Mouse (Mus musculus): Measurements from ENCODE around the gene Gm7970.
"Not testable (repeated sequence)": the region's sequence is repeated elsewhere in the genome, so short reads cannot be mapped to it uniquely, and the experiment has no call there.

Gene Gm7970

GRCm38 (mm10) chr14:41555483-41555882 lies at the start of gene Gm7970:
Gene Gm7970, minus strand, starts transcription at chr14:41555583.
- DNase-seq (ENCODE audit: low read depth, low spot score) = not testable (repeated sequence)

- DNase-seq (ENCODE audit: low read depth, low spot score) = not testable (repeated sequence)
These were observed 45.6 kb upstream of the Gm7970 start for GRCm38 (mm10) chr14:41600935-41601334.

GRCm38 (mm10) chr14:41586346-41586745 lies 31.0 kb upstream of the Gm7970 start:
- DNase-seq (ENCODE audit: low read depth, low spot score) = not testable (repeated sequence)

GRCm38 (mm10) chr14:41572911-41573310 lies 17.5 kb upstream of the Gm7970 start, which contains the start of gene 1700049E17Rik2:
Gene 1700049E17Rik2, plus strand, starts transcription at chr14:41573211.
- DNase-seq (ENCODE audit: low read depth, low spot score) = not testable (repeated sequence)

- DNase-seq (ENCODE audit: low read depth, low spot score) = not testable (repeated sequence)
These were observed 30.7 kb downstream of the Gm7970 start for GRCm38 (mm10) chr14:41524695-41525094.

- not testable (repeated sequence) for DNase-seq (ENCODE audit: low read depth, low spot score)
These were observed 34.7 kb downstream of the Gm7970 start for GRCm38 (mm10) chr14:41520683-41521082.
